Mouse (Mus musculus) lung, adult 2 months (tissue): Measurements from ENCODE around the gene Dhrs7b.

Experiments
- CTCF ChIP-seq: fragments of 200-500 bp; IDR thresholded peaks from 2 replicates; pipeline ENCODE4 v1.5.1; 2011; ENCODE audit warnings: mild to moderate bottlenecking, low read length, control low read depth; ENCODE audit not compliant: insufficient read depth
- POLR2A ChIP-seq: fragments of 200-500 bp; IDR thresholded peaks from 2 replicates; pipeline ENCODE4 v1.6.1; 2011; ENCODE audit warnings: low read depth, mild to moderate bottlenecking, control low read depth, low read length, borderline replicate concordance; ENCODE audit errors: extremely low read depth

DNA sequence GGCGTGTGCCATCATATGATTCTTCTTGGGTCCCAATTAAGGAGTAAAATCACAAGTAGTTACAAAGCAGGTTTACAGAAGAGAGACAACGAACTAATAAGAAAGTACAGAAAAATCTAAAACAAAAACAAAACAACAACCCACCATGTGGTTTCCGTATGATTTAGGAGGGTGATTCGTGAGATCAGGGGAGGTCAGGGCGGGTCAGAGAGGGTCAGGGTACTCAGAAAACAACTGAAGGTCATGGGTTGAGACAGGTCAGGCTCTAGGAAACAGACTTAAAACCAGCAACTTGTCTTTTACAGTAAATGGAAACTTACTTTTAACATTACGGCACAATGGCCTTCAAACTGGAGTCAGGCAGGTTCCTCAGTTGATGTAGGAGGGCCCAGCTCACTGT lies 59.9 kb downstream of the Dhrs7b start:
- TF ChIP-seq CTCF = no peak
- no peak for TF ChIP-seq POLR2A
